Mouse (Mus musculus): ENCODE data around the gene Mllt10.
A peak's percentile ranks its signal among the peaks of the same experiment; 100 is the strongest.

Mllt10 gene

DNA sequence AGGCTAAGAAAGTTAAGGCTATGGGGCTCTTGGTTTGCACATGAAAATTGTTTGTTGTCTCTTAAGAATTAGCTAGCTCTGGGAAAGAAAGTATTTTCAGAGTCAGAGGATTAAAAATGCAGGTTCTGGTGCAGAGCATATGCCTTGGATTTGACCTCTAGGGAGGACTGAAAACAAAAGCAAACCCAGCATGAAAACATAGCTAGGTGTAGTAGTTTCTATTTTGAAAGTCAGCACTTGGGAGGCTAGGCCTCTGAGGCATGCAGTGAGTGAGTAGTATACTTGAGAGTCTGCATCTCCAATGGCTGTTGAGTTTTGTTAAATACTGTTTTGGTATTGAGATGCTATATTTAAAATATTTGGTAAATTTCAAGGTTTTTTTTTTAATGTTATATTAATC, 39.3 kb downstream of the Mllt10 start:
- no peak for DNase-seq

DNA sequence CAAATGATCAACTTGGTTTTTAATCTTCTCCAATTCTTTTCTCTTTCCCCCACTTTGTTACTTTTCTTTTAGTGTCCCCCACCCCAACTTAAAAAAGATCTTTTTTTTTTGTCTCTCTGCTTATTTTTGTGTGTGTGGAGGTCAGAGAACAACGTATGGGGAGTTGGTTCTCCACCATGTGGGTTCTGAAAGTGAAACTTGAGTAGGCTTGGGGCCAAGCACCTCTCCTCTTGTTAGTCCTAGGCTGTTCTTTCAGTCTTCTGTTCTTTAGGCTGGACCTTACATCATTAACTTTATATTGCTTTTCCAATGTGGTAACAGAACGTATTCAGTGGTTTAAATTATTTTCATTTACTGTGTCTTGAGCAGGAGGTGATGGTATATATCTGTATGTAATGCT, 40.8 kb downstream of the Mllt10 start:
- DNase-seq, result no peak

DNA sequence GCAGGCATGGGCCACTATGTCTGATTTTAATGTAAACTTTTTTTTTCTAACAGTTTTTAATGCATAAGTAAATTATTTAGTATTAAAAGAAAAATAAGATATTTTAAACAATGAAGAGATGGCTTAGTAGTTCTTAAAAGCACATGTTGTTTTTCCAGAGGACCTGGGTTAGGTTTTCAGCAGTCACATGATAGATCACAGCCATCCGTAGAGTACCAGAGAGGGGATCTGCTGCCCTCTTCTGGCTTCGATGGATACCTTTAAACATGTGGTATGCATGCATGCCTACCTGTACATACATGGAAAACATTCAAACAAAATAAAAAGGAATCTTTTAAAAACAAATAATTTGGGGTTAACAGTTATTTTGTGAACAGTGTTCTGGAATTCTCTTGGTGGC, 45.9 kb downstream of the Mllt10 start:
- DNase-seq, result peak; percentile 25

GRCm38 (mm10) chr2:18107561-18107960, 52.5 kb downstream of the Mllt10 start:
- DNase-seq, result no peak

DNA sequence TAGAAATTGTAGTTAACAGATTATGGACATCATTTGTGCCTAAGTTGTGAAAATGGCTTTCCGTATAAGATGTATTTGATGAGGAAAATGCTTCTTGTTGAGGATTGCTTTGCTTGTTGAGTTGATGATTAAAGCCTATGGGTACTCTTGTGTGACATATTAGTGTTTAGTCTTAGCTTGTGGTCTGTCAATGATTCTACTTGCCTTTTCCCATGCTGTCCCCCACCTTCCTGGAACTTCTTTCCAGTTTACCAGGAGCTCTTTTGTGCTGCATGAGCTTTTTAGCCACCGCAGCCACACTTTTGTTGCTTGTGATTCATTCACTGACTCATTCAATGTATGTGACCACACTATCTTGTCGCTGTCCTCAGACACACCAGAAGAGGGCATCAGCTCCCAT, 53.2 kb downstream of the Mllt10 start:
- DNase-seq, result no peak

DNA sequence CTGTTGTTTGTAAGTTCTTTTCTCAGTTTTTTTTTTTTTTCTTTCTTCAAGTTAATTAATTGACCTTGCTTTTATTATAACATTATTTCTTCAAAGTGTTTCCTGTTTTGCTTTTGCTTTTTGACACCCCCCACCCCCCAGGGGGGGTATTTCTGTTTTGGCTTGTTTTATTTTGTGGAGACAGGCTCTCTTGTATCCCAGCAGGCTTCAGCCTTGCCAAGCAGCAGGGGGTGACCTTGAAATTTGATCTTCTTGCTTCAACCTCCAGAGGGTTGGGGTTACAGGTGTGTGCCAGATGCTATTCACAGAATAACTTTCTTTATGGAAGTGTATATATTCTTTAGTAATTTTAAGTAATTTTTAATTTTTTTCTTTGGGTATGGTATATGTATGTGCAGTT, 56.4 kb downstream of the Mllt10 start:
- DNase-seq, result no peak

- DNase-seq, result no peak
Observed at GRCm38 (mm10) chr2:18116432-18116831, 61.4 kb downstream of the Mllt10 start.

DNA sequence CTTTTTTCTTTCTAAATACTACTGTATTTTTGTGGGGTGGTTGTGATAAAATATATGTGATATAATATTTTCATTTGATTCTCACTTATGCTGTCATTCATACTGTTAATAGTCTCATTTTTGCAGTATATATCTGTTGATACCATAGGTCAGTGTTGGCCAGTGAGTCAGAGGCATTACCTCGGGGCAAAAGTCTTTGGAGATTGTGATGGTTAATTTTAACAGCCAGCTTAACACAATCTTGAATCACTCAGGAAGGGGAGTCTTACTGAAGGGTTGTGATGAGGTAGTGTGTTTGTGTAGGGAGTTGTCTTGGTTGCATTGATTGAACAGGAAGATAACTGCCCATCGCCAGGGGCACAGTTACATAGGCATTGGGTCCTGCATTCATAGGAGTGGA, 83.1 kb downstream of the Mllt10 start:
- DNase-seq, result no peak

- no peak for DNase-seq
Observed at GRCm38 (mm10) chr2:18139646-18140045, 84.6 kb downstream of the Mllt10 start.

- DNase-seq, result no peak
Observed at GRCm38 (mm10) chr2:18156131-18156530, 101.1 kb downstream of the Mllt10 start.

DNA sequence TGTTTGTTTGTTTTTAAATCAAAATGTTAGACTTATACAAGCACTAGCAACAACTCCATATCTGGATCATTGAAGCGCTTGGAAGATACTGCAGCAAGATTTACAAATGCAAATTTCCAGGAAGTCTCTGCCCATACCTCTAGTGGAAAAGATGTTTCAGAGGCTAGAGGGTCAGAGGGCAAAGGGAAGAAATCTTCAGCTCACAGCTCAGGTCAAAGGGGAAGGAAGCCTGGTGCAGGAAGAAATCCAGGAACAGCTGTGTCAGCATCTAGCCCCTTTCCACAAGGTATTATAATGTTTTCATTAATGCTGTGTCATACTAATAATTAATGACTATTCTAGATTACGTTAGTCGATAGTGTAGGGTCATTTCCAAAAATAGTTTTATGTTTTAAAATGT, 104.4 kb downstream of the Mllt10 start:
- no peak for DNase-seq

- DNase-seq, result no peak
Observed at GRCm38 (mm10) chr2:18160992-18161391, 106.0 kb downstream of the Mllt10 start.

DNA sequence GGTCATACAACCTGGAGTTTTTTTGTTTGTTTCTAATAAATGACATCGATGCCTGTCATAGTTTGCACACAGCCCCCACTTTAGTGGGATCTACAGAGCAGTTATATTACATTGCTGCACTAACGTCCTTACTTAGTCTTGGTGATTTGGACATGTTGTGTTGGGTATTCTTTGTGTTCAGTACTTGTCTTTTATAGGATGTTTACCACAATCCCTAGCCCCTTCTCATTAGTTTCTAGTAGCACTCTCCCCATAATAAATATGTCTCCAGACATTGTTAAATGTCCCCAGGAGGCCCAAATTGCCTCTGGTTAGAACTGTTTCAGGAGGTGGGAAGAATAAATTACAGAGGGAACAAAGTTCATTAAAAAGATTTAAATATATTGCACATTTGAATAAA, 110.5 kb downstream of the Mllt10 start:
- DNase-seq, result no peak

GRCm38 (mm10) chr2:18169174-18169948, 114.3 kb downstream of the Mllt10 start:
- DNase-seq, result no peak

DNA sequence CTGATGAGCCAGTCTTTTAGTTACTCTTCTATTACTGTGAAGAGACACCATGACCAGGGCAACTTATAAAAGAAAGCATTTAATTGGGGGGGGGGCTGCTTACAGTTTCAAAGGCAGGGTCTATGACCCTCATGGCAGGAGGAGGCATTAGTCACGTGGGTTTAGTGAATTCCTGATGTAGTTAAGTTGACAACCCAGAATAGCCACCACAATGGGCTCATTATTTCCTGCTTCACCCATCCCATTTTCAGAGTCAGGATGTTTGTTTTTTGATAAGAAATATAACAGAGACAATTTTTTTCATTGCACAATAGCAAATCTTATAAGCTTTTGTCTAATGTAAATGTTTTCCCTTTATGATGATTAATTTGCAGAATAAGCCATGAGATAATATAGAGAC, 120.2 kb downstream of the Mllt10 start:
- no peak for DNase-seq

GRCm38 (mm10) chr2:18176235-18176634, 121.2 kb downstream of the Mllt10 start:
- no peak for DNase-seq

DNA sequence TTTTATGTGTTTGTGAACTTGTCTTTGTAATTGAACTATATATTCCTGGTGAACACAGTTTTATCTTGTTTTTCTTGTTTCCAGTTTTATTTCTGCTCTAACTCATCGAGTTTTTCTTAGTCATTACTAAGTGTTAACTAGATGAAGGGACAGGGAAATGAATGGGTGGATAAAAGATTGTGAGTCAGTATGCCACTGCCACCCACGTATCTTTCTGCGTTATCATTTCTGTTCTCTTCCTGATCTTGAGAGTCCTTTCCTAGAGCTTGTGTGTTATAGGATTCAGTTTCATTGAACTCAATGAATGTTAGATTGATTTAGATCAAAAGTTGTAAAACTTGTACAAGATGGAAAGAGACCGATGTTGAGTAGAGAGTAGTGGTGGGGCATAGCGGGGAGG, 125.3 kb downstream of the Mllt10 start:
- no peak for DNase-seq

DNA sequence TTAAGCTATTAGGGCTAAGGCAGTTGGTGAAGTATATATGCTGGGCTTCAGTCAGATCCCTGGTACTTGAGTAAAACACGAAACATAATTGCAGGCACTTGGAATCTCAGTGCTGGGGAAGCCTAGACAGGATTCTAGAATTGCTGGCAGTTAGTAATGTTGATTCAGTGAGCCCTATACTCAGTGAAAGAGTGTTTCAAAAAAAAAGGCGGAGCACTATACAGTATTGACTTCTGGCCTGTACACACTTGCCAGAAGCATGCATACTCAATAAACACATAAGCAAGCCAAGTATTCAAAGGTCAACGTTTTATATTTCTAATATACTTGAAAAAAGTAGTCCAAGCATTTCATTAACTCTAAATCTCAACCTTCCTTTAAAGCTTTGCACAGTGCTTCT, 126.6 kb downstream of the Mllt10 start:
- DNase-seq, result no peak

DNA sequence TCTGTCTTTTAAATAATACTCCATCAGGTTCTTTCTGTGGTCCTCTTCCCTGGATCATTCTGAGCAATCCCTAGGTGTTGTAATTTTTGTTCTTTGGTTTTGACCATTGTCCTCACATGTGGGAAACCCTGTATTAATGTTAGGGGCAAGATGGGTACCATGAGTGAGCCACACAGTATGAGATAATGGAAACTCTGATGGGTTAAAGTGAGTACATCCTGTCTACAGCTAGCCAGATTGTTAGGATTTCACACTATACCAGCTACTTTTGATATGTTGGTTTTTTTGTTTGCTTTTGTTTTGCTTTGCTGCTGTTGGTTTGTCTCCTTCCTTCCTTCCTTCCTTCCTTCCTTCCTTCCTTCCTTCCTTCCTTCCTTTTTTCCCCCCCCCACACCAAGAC, 128.0 kb downstream of the Mllt10 start:
- DNase-seq, result no peak

GRCm38 (mm10) chr2:18188367-18188766, 133.3 kb downstream of the Mllt10 start:
- DNase-seq, result no peak

GRCm38 (mm10) chr2:18195285-18195684, 140.2 kb downstream of the Mllt10 start:
- no peak for DNase-seq

GRCm38 (mm10) chr2:18195691-18196396, 140.8 kb downstream of the Mllt10 start:
- peak; percentile 20 for DNase-seq

- DNase-seq, result no peak
Observed at GRCm38 (mm10) chr2:18201820-18202462, 146.9 kb downstream of the Mllt10 start.

DNA sequence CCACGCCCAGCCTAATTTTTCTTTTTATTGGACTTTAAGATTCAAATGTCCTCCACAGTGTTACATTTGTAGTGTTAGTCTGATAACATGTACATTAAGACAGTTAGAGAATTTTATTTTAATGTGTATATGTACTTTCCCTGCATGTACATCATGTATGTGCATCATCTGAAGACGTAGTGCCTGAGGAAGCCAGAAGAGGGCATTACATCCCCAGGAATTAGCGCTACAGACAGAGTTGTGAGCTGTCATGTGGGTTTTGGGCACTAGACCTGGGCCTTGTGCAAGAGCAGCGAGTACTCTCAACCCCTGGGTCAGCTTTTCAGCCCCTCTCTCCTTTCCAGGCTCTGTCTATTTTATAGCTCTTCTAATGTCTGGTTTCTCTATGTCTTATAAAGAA, 147.9 kb downstream of the Mllt10 start:
- no peak for DNase-seq
